Mouse (Mus musculus): ENCODE measurements at regions not wholly inside any gene's neighbourhood (a gene's known extent, or its start where the extent isn't known, plus 50 kb on each side); places are given as distances from the start of the nearest gene placed in this dataset.

- no peak for DNase-seq (ENCODE audit: low spot score)
These were observed 50.3 kb downstream of the Gm10192 start for GRCm38 (mm10) chr4:97132650-97133049.

DNA sequence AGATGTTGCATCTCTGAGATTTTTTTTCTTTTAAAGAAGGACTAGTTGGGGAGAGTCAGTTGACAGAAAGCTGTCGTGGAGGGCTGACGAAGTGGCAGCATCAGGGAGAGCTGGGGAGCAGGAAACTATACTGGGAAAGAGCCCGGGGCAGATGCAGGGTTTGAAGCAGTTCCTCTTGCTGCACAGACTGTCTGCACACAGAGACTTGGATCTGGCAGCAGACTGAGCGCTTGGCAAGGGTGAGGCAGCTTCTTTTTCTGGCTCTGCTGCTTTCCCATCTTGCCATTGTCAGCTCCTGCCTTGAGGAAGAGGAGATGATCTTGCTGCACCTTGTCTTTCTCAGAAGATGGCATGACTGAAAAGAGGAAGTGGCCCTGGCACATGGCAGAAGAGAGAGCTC lies 55.2 kb downstream of the Gm10192 start:
- peak; percentile 31 for DNase-seq (ENCODE audit: low spot score)

- no peak for DNase-seq (ENCODE audit: low spot score)
These were observed 59.1 kb downstream of the Gm10192 start for GRCm38 (mm10) chr4:97123861-97124260.

GRCm38 (mm10) chr4:97121952-97122351 lies 61.0 kb downstream of the Gm10192 start:
- DNase-seq (ENCODE audit: low spot score) = no peak

GRCm38 (mm10) chr4:97119459-97119858 lies 63.5 kb downstream of the Gm10192 start:
- DNase-seq (ENCODE audit: low spot score) = no peak

- DNase-seq (ENCODE audit: low spot score) = no peak
These were observed 66.0 kb downstream of the Gm10192 start for GRCm38 (mm10) chr4:97117016-97117415.

DNA sequence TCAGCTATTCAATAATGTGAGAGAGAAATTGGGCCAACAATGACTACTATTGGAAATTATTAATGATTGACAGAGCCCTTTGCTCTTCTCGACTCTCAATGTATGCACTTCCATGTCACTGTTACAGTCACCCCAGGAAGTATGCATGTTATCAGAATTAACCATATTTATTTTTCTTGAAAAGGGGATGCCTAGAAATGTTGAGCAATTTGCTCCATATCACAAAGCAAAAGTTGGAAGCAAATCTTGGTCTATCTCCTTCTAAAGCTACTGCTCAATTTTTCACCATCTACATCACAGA lies 80.3 kb downstream of the Gm10192 start:
- no peak for DNase-seq (ENCODE audit: low spot score)

DNA sequence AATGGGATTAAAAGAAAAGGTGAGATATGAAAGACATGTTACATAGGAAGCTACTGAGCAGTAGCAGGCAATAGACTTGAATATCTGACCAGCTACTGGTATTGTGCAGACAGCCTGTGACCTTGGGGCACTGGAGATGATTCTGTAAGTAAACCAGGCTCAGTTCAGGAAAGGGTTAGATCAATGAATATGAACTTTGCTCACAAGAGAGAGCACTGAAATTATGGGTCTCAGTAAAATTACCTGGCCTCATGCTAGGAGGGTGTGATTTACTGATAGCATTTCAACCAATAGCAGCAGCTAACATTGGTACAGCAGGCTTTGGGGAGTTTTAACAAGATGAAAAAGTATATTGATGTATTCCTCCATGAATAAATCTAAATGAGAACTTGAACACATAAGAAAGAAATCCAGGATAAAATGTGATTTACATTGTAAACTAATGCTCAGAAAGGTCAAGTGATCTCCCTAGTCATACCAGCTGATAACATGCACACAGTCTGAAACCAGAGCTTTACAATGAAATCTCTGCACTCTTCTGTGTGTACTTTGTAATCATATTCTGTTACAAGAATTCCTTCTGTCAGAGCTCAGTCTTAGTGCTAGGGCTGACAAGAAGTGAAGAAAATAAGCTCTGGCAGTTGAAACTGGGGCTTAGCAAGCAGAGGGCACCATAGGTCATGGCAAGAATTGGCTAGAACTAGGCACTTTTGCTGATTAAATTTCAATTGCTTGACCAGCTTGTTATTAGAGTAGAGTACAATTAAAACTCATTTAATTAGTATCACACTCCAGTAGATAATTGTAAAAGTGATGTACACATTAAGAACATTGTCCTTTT lies 80.8 kb downstream of the Gm10192 start:
- DNase-seq (ENCODE audit: low spot score) = no peak

DNA sequence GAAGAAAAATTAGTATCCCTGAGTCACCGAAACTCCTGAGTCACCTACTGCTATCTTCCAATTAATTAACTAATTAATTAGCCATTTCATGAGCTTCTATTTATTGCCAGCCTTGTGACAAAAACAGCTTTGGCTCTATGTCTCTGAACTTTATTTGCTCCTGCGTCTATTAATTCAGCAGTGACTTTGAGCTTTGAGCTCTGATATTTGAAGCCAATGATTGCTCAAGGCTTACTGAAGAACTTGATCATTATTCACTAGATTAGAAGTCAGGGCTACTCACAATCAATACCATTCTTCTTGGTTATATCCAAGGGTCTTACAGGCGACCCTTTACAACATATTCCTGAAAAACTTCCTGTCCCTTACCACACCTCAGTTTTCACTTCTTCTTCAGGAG lies 83.2 kb downstream of the Gm10192 start:
- no peak for DNase-seq (ENCODE audit: low spot score)

- no peak for DNase-seq (ENCODE audit: low spot score)
These were observed 89.4 kb downstream of the Gm10192 start for GRCm38 (mm10) chr4:97093576-97093975.

GRCm38 (mm10) chr4:97050735-97051134 lies 132.2 kb downstream of the Gm10192 start:
- no peak for DNase-seq (ENCODE audit: low spot score)

- DNase-seq (ENCODE audit: low spot score) = no peak
These were observed 133.8 kb downstream of the Gm10192 start for GRCm38 (mm10) chr4:97049045-97049674.

DNA sequence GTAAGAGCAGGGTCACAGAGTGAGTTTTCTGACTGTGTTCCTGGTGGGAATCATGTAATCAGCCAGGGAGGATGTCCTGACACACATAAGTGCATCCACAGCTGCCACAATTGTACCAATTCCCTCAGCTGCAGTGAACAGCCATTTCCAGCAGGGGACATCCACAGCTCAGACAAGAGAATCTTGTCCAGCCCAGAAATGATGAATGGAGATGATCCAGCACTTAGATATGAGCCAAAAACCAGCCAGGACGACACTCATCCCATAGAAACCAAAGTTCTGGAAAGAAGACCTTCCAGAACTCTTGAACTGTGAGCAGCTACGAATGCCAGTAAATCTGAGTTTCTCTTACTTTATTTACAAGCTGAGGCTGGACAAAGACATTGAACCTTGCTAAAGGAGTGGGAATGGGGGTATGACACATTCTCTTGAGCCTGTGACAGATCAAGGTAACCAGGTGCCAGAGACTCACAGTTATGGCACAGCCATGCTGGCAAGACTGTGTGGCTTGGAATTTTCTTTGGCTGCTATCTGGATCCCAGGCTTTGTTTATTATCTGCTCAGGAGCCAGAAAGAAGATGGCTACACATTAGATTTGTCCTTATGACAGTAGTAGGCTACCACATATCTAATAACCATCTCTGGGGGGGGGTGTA lies 145.1 kb downstream of the Gm10192 start:
- peak; percentile 42 for DNase-seq (ENCODE audit: low spot score)

DNA sequence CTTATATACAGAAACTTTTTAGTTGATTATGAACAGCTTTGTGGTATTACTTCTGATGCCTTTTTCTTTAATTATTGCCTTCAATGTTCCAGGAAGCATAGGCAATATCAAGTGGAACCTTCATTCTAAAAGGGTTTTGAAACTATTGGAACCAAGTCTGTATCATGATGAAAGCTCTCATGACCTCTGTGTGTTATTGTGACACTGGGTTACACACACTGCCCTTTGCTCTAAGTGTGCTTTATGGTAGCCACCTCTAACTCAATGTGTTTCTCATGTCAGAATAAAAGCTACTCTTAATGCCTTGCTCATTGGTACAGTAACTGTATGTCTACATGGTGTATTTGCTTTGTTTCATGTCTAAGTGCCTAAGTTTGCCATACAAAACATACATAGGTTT lies 154.0 kb downstream of the Gm10192 start:
- no peak for DNase-seq (ENCODE audit: low spot score)

DNA sequence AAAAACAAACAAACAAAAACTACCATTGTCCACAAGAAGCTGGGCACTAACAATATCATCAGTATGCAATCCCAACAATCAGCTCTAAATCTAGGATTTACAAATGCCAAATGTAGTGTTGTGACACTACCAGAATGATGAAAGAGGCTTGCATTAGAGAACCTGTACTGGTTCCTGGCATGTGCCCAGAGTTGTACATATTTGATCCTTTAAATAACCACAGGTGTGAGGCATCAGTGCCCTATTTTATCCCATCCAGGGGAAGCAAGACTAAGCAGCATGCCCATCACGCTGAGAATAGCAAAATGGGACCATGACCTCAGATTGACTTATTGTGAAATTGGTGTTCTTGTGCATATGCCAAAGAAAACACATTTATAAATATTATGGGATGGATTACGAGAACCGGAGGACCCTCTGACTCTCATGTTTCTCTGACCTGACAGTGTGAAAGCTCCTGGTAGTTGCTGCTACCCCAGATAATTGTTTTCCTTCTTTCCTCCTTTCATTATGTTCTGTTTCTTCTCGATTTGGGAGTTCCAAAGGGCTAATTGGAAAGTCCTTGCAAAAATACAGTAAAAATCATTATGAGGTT lies 157.4 kb downstream of the Gm10192 start:
- no peak for DNase-seq (ENCODE audit: low spot score)

DNA sequence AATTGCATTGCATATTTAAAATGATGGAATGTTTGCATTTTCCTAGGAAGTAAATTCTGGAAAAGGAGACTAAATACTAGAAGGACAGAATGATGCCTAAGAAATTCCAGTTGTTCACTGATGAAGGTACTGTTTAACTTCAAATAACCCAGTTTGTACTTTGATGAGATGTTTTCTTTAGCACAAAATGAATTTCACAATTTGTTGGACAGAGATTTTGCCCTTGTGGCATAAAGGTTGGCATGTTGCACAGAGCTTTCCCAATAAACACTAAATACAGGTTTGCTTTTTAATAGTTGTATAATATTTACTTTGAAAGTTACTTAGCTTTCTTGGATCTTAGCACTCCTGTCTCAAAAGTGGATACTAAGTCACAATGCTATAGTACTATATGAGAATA lies 181.6 kb downstream of the Gm10192 start:
- DNase-seq (ENCODE audit: low spot score) = no peak

DNA sequence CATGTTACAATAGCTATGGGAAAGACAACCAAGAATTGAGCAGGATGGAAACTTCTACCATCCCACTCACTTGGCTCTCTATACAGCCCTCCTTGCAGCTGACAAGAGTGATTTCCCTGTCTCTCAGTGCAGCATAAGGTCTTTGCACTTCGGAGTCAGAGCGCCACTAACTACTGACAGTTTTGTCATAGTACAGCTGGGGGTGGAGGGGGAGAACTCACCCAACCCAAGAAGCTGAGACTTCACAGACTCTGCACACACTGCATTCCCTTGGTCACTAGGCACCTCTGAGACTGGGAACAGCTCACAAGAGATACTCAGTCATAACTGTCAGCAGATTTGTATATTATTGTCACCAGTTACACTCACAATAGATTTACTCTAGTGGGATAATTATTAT lies 195.3 kb upstream of the Gm12695 start:
- no peak for DNase-seq (ENCODE audit: low spot score)

GRCm38 (mm10) chr4:96979876-96980275 lies 194.9 kb upstream of the Gm12695 start:
- DNase-seq (ENCODE audit: low spot score) = no peak

GRCm38 (mm10) chr4:96974935-96975334 lies 189.9 kb upstream of the Gm12695 start:
- no peak for DNase-seq (ENCODE audit: low spot score)

GRCm38 (mm10) chr4:96973804-96974203 lies 188.8 kb upstream of the Gm12695 start:
- no peak for DNase-seq (ENCODE audit: low spot score)

DNA sequence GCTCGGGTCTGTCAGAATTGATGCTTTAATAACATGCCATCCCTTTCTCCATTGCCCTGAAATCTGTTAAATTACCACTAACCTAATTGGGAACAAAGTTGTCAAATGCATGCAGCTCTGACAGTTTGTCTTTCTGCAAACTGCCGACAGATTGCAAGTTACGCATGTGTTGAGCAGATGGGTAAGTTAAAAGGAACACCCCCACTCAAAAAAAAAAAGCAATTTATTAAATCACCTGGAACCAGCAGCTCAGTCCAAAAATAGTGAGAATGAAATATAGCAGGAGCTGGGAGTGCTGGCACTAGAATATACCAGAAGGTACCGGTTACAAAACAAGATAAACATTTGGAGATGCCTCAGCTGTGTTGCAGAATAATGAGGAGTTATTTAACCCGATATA lies 184.2 kb upstream of the Gm12695 start:
- no peak for DNase-seq (ENCODE audit: low spot score)

- DNase-seq (ENCODE audit: low spot score) = no peak
These were observed 183.7 kb upstream of the Gm12695 start for GRCm38 (mm10) chr4:96968545-96969164.

Data from testis, postnatal 10 days (tissue).